Mouse (Mus musculus) left cerebral cortex, postnatal 25 days (tissue): ENCODE measurements around the gene Hey2. TPM values are rescaled to one million over a fixed set of nuclear protein-coding genes. Genes with fewer than 3 reads are reported as not detected.
A peak's percentile ranks its signal among the peaks of the same experiment; 100 is the strongest.

Experiments
- DNase-seq, 2 experiments: peaks; one replicate each; pipeline ENCODE4 v3.0.0; 2022; ENCODE audit warnings: low spot score in 2 of 2, mixed read lengths in 1 of 2
- intact Hi-C: fragments of 180-260 bp; cut with DNase I; formaldehyde crosslinking; loops from one replicate; pipeline ENCODE4 v1.15.1; 2025
- total RNA-seq, 2 experiments: library from RNA; stranded (reverse); gene quantifications; 2 replicates each; pipeline ENCODE4 v1.2.3; 2021

The Hey2 gene
- total RNA-seq = 1 to 10 TPM; 7.0 to 8.0 TPM

DNA sequence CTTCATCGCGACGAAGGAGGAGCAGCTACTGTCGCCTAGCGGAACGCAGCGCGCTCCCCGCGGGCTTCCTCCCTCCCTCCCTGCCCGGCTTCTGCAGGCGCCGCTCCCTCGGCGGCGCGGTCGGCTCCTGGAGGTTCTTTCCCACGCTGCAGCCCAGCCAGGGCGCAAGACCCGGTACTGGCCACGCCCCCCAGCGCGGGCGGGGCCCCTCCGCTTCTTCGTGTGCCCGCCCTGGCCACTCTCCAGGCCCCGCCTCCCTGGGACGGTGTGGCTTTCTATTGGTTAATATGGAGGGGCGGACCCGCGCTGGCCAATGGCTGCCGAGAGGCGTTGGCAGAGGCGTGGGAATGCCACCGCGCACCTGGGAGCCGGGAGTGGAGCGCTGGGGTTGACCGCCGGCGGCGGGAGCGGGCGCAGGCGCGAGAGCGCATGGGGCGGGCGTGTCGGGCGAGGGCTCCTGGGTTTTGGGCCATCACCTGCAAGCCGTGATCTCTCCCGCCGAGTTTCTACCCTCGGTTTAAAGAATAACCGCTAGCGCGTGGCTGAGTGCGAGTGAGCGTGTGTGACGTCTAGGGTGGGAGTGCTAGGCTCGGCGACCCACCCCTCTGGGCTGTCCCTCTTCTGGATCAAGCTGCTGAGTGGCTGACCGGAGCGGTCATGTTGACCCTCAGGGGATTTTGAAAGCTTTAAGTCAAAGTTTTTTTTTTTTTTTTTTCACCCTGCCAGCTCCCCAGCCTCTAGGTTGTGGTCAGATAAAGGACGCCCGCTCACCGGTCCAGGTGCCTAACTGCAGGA lies at the start of gene Hey2:
TSS of gene Hey2 (minus strand) at position 159 of the 795 bp plus-strand sequence.
- intact Hi-C loops = loop anchor here (5.0 kb wide), 2 partner anchors 454 to 604 kb away; partner anchors contain the start of gene Tpd52l1
- DNase-seq = peak; percentile 97 to 98

DNA sequence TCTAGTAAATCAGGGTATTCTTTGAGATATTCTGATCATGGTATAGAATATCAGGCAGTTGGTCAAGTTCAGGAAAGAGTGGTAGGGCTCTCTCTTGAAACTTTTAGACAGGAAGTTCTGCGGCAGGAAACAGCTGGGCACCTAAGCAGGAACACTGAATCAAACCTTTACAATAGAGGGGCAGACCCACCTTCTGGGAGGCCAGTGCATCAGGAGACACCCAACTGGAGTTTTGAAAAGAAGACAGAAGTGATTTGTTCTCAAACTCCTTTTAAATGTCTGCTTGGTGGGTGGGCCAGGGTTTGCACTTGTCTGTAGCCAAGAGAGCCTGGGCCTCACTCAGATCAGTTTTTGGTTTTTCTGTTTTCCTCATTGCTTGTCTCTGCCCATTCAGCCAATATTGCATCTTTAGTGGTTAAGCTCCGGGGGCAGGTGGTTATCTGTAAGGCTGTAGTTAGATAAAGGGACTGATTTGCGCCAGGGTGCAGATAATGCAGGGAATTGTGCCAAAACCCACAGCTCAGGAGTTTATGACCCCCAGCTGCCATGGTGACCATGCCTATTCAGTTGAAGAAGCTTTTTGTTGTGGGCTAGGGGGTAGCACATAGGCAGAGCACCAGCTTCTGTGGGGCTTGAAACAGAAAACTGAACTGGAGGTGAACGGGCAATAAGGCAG lies 40.6 kb upstream of the Hey2 start:
- no peak for DNase-seq
- intact Hi-C loops = no loop called here

DNA sequence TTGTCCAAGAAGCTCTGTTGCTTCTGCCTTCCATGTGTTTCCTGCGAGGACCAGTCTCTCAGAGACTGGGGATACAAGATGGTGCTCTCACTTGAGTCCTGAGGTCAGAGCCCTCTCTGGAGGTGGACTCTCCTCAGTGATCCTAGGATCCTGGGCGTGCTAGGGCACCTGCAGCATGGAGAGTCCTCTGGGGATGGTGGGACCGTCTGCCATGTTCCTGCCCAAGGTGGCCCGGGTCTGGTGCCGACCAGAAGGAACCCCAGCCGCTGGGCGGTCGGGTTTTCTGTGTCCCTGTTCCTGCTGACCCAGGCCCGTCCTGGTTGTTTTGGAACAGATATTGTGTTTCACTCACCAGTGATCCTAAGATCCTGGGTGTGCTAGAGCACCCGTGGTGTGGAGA lies 38.5 kb upstream of the Hey2 start:
- no peak for DNase-seq
- intact Hi-C loops = no loop called here

DNA sequence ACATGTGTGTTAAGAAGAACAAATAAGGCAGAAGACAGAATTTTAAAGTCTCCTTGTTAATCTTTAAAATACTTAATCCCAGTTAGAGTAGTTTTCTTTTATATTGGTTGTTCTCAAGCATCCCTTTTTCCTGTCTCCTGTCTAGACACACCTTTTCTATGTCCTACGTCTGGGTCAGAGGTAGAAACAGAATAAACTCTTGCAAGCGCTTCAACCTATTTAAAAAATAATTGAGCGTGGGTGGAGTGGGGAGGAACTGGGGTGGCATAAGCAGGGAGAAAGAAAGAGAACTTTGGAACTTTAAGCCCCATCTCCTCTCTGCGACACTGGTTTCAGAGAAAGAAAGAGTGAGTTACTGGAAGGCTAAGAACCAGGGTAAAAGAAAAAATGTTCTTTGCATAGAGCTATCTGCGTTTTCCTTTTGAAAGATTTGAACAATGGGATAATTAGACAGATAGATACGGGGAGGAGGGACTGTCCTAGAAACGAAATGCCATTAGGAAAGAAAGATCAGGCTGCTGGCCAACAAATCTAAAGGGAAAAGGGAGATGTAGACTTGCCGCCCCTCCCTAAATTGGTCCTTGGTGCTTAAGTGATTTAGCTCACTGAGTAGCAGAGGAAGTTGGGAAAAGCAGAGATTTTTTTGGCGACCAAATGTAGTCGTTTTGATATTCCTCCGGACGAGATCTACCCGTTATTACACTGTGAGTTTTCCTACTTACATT lies 2.7 kb upstream of the Hey2 start:
- intact Hi-C loops = no loop called here

DNA sequence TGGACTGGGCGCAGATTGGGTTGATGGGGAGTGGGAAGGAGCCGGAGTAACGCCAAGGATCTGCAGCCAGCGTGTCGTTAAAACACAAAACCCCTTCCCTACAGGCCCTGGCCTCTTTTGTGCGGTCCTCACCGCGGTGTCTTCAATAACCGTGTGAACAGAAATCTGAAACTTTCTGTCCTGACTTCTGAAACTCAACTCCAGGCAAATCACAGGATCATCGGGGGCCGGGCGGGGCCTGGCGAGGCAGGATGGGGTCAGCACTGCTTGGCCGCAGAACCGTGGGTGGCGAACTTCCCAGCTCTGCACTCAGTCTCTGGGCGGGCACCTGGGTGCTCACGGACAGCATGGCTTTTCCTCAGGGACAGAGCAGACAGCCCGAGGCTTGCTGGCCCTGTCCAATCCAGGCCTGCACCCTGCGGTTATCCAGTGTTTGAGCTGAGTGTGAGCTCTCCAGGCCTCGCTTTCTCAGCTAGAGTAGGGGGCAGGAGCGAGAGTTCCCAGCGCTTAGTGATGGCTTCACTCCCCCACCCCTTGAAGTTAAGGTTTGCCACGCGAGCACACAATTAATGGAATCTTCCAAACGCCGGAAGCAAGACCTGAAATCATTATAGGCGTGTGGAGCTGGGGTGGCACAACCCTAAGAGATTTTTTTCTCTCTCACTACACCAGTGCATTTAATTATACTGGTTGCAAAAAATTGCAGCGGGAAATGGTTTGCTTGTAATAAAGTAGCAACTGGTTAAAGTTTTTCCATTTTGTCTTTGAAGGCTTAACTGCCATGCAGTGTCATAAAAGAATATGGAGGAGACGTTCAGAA lies 1.8 kb upstream of the Hey2 start:
- intact Hi-C loops = loop anchor here (5.0 kb wide), 2 partner anchors 453 to 603 kb away; partner anchors contain the start of gene Tpd52l1

More for the DNA sequence above, 2.7 kb upstream of the Hey2 start:
- no peak for DNase-seq

DNA sequence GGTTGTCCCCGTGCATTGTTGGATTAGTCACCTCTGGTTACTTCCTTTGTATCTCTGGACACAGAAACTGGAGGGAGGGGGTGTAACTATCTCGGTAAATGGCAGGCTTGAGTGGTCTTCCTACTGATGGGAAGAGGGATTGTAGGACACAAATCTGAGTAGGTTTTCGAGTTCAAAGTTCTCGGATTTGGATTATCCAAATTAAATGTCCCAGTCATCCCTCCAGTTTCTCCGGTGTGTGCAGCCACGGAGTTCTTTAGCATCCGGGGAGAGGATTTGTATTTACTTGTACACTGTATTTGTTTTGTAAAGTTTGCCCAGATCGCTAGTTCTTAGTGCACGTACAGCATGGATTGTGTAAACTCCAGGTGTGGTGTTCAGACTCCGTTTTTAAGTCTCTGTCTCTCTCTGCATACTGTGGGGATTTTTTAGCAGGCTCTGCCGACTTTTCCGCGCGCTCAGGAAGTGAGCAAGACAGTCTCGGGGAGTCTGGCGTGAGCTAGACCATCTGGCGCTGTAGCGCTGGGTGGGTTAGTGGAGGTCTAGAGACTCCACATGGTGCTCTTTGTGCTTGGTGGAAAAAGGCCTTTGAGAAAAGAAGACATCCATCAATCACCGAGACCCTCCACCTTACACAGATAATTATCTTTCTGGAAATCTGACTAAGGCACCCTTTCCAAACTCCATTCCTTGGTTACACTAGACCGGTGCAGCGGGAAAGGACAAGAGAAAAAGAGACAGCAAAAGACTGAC lies 1.0 kb upstream of the Hey2 start:
- intact Hi-C loops = loop anchor here (5.0 kb wide), 2 partner anchors 454 to 604 kb away; partner anchors contain the start of gene Tpd52l1
- peak; percentile 30 to 66 for DNase-seq

More for the DNA sequence above, 1.8 kb upstream of the Hey2 start:
- DNase-seq = no peak

DNA sequence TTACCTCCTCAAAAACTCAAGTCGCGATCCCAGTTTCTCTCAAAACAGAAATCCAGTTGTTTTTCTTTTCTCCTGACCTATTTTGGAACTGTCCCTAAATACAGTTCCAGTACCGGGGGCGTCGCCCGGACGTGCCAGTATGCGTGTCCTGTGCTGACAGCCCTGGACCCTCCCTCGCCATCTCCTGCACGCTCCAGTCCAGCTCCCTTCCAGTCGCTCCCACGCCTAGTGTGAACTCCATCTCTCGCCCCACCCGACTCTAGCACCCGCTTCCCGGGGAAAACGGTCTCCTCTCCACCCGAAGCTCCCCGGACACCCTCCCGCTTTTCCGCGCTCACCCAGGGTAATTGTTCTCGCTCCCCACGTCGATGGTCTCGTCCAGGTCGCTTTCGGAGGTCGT lies 373 bp downstream of the Hey2 start:
- intact Hi-C loops = loop anchor here (5.0 kb wide), 2 partner anchors 455 to 605 kb away; partner anchors contain the start of gene Tpd52l1
- DNase-seq = no peak

DNA sequence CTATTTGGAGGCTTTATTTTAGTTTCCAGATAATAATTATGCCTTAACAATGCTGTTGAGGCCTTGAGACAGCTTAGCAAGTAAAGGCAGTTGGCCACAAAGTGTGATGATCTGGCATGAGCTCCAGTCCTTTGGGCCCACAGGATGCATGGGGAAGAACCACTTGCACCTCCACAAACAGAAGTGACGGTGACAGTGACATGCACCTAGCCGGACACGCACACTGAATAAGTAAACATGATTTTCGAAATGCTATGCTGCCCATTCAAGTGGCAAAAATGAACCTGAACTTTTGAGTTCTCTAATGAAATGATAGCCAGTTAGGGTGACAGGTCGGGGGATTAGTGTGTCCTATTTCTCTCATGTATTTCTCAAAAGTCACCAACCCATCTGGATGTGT lies 1.8 kb downstream of the Hey2 start:
- intact Hi-C loops = loop anchor here (5.0 kb wide), 2 partner anchors 456 to 606 kb away; partner anchors contain the start of gene Tpd52l1

DNA sequence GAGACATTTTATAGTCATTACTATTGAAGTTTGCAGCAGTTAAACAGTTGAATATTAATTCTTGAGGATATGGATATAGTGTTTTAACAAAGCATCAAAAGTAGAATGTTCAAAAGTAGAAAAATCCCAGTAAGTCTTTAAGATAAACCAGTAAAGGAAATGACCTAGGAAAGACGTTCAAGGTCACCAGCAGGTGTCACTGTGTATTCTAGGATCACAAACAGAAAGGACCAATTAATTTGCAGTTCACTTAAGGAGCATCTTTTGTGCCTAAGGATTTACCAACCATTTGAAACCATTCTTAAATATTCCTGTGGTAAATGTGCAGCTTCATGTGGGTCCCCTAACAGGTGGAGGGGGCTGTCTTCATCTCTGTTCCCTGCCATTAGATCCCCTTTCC lies 4.4 kb downstream of the Hey2 start:
- DNase-seq = no peak
- intact Hi-C loops = no loop called here

More for the DNA sequence above, 1.8 kb downstream of the Hey2 start:
- DNase-seq = no peak

DNA sequence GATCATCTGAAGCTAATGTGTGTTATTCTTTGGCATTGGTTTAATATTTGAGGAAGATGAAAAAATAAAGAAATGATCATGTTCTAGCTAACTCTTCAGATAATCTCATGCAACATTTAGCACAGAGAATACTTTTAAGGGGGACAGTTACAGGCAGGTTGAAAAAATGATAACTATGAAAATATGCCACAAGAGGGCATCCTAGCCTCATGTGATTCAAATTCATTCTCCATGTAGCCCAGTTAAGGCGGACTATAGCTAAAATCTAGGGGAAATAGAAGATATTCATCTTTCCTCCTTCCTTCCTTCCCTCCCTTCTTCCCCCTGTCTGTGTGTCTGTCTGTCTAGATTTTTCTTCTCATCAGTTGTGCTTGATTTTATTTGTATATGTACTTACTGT lies 17.6 kb downstream of the Hey2 start:
- DNase-seq = peak; percentile 52 to 73
- intact Hi-C loops = loop anchor here (1.0 to 5.0 kb wide), 2 partner anchors 474 to 622 kb away; partner anchors contain the start of gene Tpd52l1

DNA sequence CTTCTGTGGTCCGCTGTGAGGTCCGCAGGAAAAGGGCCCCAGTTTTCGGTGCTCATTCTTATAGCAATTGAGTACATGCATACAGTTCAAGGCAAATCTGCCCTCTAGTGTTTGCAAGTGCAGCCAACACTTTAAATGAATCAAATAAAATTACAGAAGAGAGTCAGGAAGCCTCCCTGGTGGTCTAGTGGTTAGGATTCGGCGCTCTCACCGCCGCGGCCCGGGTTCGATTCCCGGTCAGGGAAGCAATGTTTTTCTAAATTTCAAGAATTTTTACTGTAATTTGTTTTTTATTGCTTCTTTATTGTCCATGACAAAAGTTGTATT lies 31.7 kb downstream of the Hey2 start:
- intact Hi-C loops = no loop called here
- DNase-seq = peak; percentile 90 to 96

DNA sequence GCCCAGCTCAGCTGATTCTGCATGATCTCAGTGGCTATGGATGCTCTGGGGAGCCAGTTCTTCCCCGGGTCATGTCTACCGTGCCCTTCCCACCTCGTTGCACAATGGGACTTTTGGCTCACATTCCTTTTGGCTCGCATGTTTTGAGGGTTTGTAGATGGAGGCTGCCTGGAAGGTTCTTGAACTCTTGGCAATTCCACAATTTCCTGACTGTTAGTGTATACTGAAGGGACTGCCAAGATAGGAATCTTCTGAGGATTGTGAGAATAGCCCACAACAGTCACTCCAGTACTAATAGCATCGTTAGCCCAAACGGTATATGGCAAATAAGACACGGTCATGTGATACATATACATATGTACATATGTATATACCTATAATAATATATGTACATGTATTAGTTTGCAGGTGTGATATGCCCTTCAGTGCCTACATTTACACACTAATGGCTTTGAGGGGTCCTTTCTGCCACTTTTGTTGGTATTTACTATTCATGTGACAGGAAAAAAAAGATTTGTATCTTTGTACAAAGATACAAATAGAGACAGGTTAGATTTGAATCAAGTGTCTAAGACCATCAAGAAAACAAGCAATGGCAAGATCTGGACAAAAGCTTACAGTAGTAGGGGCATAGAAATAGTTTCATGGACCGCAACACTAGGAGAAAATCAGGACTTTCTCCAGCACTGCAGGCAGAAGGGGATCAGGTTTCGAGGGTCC lies 32.2 kb downstream of the Hey2 start:
- peak in 1 of 2 experiments; percentile 27 for DNase-seq
- intact Hi-C loops = no loop called here

DNA sequence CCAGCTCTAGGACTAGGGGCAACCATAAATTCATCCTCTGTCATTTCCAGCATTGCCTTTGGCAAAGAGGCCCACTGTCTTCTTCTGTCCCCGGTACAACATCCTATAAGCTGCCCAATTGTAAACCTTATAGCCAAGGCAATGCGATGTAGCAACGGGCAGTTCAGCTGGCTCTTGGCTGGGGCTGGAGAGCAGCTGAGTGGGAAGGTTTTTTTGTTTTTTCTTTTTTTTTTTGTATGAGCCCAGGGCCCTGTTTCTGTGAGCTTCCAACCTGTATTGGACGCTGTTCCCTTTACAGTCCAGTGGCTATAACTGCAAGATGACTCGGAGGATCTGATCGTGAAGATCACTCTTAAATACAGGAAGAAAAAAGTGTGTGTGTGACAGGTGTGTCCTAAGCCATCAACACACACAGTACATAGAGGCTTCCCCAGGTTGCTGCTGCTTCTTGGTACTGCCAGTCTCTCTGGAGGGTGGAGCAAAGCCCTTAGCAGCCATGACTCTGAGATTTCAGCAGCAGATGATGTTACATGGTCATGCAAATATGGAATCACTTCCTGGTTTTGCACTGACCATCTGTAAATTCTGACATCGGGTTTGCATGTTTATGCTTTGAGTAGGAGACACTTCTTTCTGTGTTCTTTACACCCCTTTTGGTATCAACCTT lies 38.9 kb downstream of the Hey2 start:
- peak in 1 of 2 experiments; percentile 22 for DNase-seq
- intact Hi-C loops = loop anchor here (2.0 to 10.0 kb wide), 5 partner anchors 81 to 1269 kb away; partner anchors contain the start of genes Rspo3 and Trmt11

DNA sequence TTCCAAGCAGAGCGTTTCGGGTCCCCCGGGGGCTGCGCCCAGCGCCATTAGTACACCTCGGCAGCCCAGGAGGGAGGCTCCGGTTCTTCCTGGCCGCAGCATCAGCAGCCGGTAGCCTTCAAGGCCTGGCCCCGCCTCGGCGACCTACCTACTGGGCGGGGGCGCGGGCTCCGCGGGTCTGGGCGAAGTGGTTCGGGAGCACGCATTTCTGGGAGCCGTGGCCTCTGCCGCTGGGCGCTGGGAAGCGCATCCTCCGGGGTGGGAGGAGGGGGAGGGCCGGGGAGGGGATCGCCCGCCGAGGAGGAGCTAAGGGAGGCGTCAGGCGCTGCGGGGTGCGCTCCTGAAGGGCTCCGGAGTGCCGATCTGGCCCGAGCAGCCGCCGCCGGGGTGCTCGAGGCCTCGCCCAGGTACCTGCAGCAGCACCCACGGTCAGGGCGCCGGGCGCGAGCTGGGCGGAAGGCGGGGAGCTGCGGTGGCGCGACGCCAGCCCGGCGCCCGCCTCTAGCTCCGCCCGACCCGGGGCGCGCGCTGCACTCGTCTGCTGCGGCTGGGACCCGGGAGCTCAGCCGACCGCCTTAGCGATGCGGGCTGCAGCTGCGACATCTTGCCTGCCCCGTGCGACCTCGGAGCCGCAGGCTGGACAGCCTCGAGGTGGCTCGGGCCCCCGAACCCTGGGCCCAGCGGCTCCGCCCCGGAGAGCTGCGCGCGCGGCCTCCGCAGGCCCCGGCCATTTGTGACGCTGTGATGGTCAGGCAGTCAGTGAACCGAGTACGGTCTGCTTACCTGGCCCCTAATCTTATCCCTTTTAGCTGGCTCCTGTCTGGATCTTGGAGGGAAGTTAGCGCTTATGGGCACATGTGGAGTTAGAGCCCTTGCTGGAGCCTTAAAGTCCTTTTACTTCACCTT lies 39.7 kb downstream of the Hey2 start, which contains the start of gene Ncoa7:
TSS of gene Ncoa7 (minus strand) at position 646 of the 906 bp plus-strand sequence.
- intact Hi-C loops = loop anchor here (2.0 to 10.0 kb wide), 5 partner anchors 81 to 1268 kb away; partner anchors contain the start of genes Rspo3 and Trmt11
- DNase-seq = peak; percentile 75 to 84

DNA sequence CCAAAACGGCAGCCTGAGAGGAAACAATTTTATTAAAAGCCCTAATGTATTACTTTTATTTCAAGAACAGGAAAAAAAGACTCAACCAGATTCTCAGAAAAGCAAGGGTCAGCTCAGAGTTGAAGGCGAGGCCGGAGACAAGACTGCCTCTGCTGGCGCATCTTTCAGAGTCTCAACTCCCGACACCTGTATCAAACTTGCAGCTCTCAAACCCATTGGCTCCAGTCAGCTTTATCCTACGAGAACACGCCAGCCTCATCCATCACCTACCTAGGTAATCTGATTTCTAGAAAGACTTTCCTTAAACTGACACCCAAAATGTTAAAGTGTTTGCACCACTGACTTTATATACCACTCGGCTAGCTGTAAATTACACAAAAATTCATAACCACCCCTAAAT lies 40.6 kb downstream of the Hey2 start:
- intact Hi-C loops = loop anchor here (2.0 to 10.0 kb wide), 5 partner anchors 80 to 1267 kb away; partner anchors contain the start of genes Rspo3 and Trmt11
- peak; percentile 29 to 61 for DNase-seq
